Mouse (Mus musculus) lung, embryonic 16.5 days (tissue): Measurements from ENCODE around the gene Dip2a. TPM values are rescaled to one million over a fixed set of nuclear protein-coding genes. Genes with fewer than 3 reads are reported as not detected.

Experiments
- ATAC-seq: fragments of 200-750 bp; cut with Nextera tagmentation; 2 replicates; pipeline ENCODE4 v1.8.0; 2017; ENCODE audit warnings: low read depth, mild to moderate bottlenecking, moderate library complexity
- H3K27ac ChIP-seq: fragments of 300-500 bp; sonication (generic); 2 replicates; pipeline ENCODE4 v1.5.1; 2014; ENCODE audit warnings: mild to moderate bottlenecking, control low read depth, low read length
- H3K27me3 ChIP-seq: fragments of 300-500 bp; sonication (generic); 2 replicates; pipeline ENCODE4 v1.6.1; 2014; ENCODE audit warnings: low read depth, low read length, mixed read lengths; ENCODE audit not compliant: control insufficient read depth, insufficient read depth
- H3K36me3 ChIP-seq: fragments of 300-500 bp; sonication (generic); 2 replicates; pipeline ENCODE4 v1.6.1; 2014; ENCODE audit warnings: low read length; ENCODE audit not compliant: control insufficient read depth, insufficient read depth
- H3K4me1 ChIP-seq: fragments of 300-500 bp; sonication (generic); replicated peaks from 2 replicates; pipeline ENCODE4 v1.6.1; 2014; ENCODE audit warnings: low read length, mixed read lengths; ENCODE audit not compliant: control insufficient read depth, insufficient read depth
- H3K4me2 ChIP-seq: fragments of 300-500 bp; sonication (generic); 2 replicates; pipeline ENCODE4 v1.6.1; 2014; ENCODE audit warnings: low read depth, low read length, control low read depth
- H3K4me3 ChIP-seq: fragments of 300-500 bp; sonication (generic); 2 replicates; pipeline ENCODE4 v1.5.1; 2014; ENCODE audit warnings: mild to moderate bottlenecking, low read length, control low read depth
- H3K9ac ChIP-seq: fragments of 300-500 bp; sonication (generic); 2 replicates; pipeline ENCODE4 v1.6.1; 2014; ENCODE audit warnings: low read length, control low read depth
- H3K9me3 ChIP-seq: fragments of 300-500 bp; sonication (generic); 2 replicates; pipeline ENCODE4 v1.6.1; 2016; ENCODE audit warnings: low read length; ENCODE audit not compliant: control insufficient read depth
- WGBS: fragments of 180-500 bp; shearing (Covaris S2); extraction: QIAGEN DNeasy Blood & Tissue Kit; methylation state at CpG from one replicate; pipeline ENCODE4 v1.1.7; 2014; 5-methylcytosine and 5-hydroxymethylcytosine counted together
- polyA plus RNA-seq: library from polyadenylated mRNA; unstranded; fragments of >200 nt; fragmentation: Nextera tagmentation; extraction: Ambion mirVana; gene quantifications from 2 replicates; pipeline ENCODE4 v1.2.1, GENCODE M21; 2015

Dip2a gene
- polyA plus RNA-seq, 1 experiment from 2014 or later = 12.9 TPM

DNA sequence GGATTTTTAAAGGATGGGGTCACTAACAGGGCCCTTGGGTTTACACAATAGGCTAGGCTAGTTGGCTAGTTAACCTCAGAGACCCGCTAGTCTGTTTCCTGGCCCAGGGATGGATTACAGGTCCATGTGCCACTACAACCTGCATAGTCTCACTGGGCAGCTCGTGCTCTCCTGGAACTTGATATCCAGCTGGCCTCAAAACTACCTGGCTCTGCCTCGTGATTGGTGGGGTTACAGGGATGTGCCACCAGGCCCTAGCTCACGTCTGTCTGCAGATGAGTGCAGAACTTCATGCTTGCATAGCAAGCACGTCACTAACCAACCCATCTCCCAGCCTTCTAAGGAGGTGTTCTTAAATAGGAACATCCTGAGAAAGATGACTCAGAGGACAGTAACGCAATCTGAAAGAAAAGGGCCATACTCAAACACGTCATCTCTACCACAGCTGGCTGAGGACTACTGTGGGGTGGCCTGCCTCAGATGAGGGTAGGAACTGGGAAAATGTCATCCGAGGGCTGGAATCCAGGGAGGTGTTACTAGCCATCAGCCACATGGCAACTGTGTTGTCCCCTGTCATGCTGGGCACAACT is 12.3 kb upstream of the Dip2a start:
- no peak overlapping the region for H3K4me3 ChIP-seq
- ATAC-seq = no peak
- H3K9ac ChIP-seq = no peak overlapping the region
- peaks cover 31% of the 10 kb centered on the region for H3K36me3 ChIP-seq
- no peak overlapping the region for H3K4me2 ChIP-seq
- no peaks in the 10 kb centered on the region for H3K4me1 ChIP-seq
- no peak overlapping the region for H3K27ac ChIP-seq
- 85% methylated on average over 8 of the region's 8 CpGs for WGBS
- no peaks in the 10 kb centered on the region for H3K9me3 ChIP-seq
- no peaks in the 10 kb centered on the region for H3K27me3 ChIP-seq

DNA sequence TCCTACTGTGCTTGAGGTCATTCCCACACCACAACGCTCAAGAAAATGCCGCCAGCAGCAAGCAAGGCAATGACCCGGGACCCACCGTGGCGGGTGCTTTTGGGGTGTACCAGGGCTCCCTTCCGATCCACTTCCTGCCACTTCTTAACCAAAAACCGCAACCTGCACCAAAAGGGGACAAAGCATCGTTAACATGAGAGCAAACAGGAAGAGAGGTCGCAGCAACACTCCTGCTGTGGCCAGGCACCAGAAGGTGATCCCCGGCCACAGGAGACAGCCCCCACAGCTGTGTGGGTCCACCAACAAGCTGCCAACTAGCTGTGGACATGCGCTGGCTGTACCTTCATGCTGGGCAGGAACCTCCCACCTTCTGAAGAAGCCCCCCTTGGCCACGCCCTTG is 9.9 kb upstream of the Dip2a start:
- H3K9me3 ChIP-seq = no peaks in the 10 kb centered on the region

DNA sequence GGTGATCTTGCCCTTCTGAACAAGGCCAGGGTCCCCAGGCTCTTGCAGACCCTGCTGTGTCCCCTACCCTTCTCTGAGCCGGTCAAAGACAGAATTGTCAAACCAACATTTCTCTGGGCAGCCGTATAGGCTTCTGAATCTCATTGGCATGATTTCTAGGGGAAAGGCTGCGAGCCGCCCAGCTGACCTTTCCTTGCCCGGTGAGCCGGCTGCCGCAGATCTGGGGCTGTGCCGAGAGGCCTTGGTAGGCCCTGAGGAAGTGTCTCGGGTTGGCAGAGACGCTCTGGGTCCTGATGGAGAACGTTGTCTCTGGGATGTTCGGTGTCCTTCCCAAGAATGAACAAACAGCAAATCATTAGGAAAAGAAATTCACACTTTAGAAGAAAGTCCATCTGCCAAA is 8.9 kb upstream of the Dip2a start:
- WGBS = 94% methylated on average over 12 of the region's 12 CpGs
- no peak overlapping the region for H3K9ac ChIP-seq
- H3K27ac ChIP-seq = no peak overlapping the region
- no peaks in the 10 kb centered on the region for H3K4me1 ChIP-seq
- no peaks in the 10 kb centered on the region for H3K9me3 ChIP-seq
- H3K27me3 ChIP-seq = no peaks in the 10 kb centered on the region
- H3K4me3 ChIP-seq = no peak overlapping the region
- H3K4me2 ChIP-seq = no peak overlapping the region
- no peak for ATAC-seq
- H3K36me3 ChIP-seq = peaks cover 40% of the 10 kb centered on the region

More for the DNA sequence above, 9.9 kb upstream of the Dip2a start:
- no peak overlapping the region for H3K4me2 ChIP-seq
- H3K27ac ChIP-seq = no peak overlapping the region
- no peak for ATAC-seq
- no peaks in the 10 kb centered on the region for H3K27me3 ChIP-seq
- H3K9ac ChIP-seq = no peak overlapping the region
- 84% methylated on average over 12 of the region's 12 CpGs for WGBS
- peaks cover 40% of the 10 kb centered on the region for H3K36me3 ChIP-seq
- no peak overlapping the region for H3K4me3 ChIP-seq
- H3K4me1 ChIP-seq = no peaks in the 10 kb centered on the region

GRCm38 (mm10) chr10:76351953-76352352 is 6.9 kb upstream of the Dip2a start:
- Histone ChIP-seq H3K27ac (no peak overlapping the region), H3K4me1 (no peaks in the 10 kb centered on the region), H3K27me3 (no peaks in the 10 kb centered on the region), H3K4me2 (no peak overlapping the region), H3K4me3 (no peak overlapping the region), H3K9me3 (no peaks in the 10 kb centered on the region), H3K36me3 (peaks cover 38% of the 10 kb centered on the region), H3K9ac (no peak overlapping the region)
- WGBS = 73% methylated on average over 7 of the region's 7 CpGs
- ATAC-seq = no peak

GRCm38 (mm10) chr10:76346589-76346988 is 1.5 kb upstream of the Dip2a start:
- Histone ChIP-seq H3K27ac (no peak overlapping the region), H3K4me3 (peak overlapping the region; percentile 93), H3K9me3 (no peaks in the 10 kb centered on the region), H3K27me3 (no peaks in the 10 kb centered on the region), H3K4me2 (peak overlapping the region; percentile 69), H3K36me3 (peaks cover 6% of the 10 kb centered on the region), H3K4me1 (peaks cover 19% of the 10 kb centered on the region), H3K9ac (no peak overlapping the region)
- ATAC-seq = no peak
- WGBS = 5% methylated on average over 4 of the region's 4 CpGs

DNA sequence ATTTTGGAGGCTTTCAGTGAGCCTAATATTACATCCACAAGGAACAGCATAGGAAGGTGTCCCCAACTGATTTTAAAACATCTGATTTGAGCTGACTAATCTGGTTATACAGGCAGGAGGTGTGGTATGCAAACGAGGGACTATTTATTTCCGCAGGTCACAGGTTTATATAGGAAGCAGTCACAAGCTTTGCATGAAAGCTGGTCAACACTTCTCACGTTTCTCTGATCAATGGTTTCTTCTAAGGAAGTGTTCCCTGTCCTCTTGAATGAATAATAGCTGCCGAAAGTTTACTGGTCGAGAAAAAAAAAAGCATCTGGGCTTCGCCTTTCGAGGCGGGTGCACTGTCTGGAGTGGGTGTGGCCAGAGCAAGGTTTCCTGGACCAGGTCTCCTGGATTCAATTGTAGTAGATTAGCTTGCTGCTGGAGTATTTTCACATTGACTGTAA is 976 bp upstream of the Dip2a start:
- peak overlapping the region; percentile 93 for H3K4me3 ChIP-seq
- no peaks in the 10 kb centered on the region for H3K9me3 ChIP-seq
- no peaks in the 10 kb centered on the region for H3K27me3 ChIP-seq
- peak overlapping the region; percentile 69 for H3K4me2 ChIP-seq
- H3K9ac ChIP-seq = no peak overlapping the region
- peaks cover 19% of the 10 kb centered on the region for H3K4me1 ChIP-seq
- ATAC-seq = no peak
- WGBS = 12% methylated on average over 8 of the region's 8 CpGs
- H3K27ac ChIP-seq = no peak overlapping the region
- H3K36me3 ChIP-seq = peaks cover 3% of the 10 kb centered on the region; the same call in 1 of the 2 replicates

DNA sequence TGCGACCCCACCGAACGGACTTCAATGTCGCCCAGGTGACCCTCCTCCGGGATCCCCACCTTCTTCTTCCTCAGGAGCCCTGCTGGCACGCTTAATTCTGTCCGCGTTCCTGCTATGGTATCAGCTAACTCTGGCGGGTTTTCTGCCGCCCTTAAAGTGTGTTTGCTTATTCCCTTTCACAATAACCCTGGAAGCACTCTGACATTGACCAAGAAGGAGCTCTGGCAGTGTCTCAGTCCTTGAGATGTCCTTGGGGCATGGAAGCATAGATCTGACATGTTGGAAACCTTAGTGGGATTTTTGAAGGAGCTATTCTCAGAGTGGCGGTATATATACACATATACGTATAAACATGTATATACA is 430 bp upstream of the Dip2a start:
- whole genome bisulfite sequencing = 2% methylated on average over 12 of the region's 12 CpGs
- Histone ChIP-seq H3K4me2 (peak overlapping the region; percentile 69), H3K27ac (peak overlapping the region; percentile 59; the same call in 1 of the 2 replicates), H3K36me3 (peaks cover 3% of the 10 kb centered on the region; the same call in 1 of the 2 replicates), H3K9ac (peak overlapping the region; percentile 73), H3K9me3 (no peaks in the 10 kb centered on the region), H3K27me3 (no peaks in the 10 kb centered on the region), H3K4me3 (peak overlapping the region; percentile 93), H3K4me1 (peaks cover 19% of the 10 kb centered on the region)
- ATAC-seq = peak; percentile 51

GRCm38 (mm10) chr10:76334350-76334749 is 10.7 kb downstream of the Dip2a start:
- H3K9me3 ChIP-seq = no peaks in the 10 kb centered on the region
- WGBS = 51% methylated on average over 4 of the region's 4 CpGs
- H3K27me3 ChIP-seq = no peaks in the 10 kb centered on the region
- H3K4me3 ChIP-seq = no peak overlapping the region
- no peak for ATAC-seq
- no peak overlapping the region for H3K4me2 ChIP-seq
- no peak overlapping the region for H3K27ac ChIP-seq
- H3K9ac ChIP-seq = no peak overlapping the region
- H3K4me1 ChIP-seq = no peaks in the 10 kb centered on the region
- no peaks in the 10 kb centered on the region for H3K36me3 ChIP-seq

GRCm38 (mm10) chr10:76332040-76332439 is 13.1 kb downstream of the Dip2a start:
- H3K9ac ChIP-seq = no peak overlapping the region
- H3K27ac ChIP-seq = no peak overlapping the region
- H3K4me2 ChIP-seq = no peak overlapping the region
- H3K9me3 ChIP-seq = no peaks in the 10 kb centered on the region
- ATAC-seq = no peak
- 80% methylated on average over 2 of the region's 2 CpGs for WGBS
- no peaks in the 10 kb centered on the region for H3K27me3 ChIP-seq
- H3K4me3 ChIP-seq = no peak overlapping the region
- no peaks in the 10 kb centered on the region for H3K36me3 ChIP-seq
- no peaks in the 10 kb centered on the region for H3K4me1 ChIP-seq

- 72% methylated on average over 4 of the region's 4 CpGs for WGBS
- no peaks in the 10 kb centered on the region for H3K27me3 ChIP-seq
- H3K27ac ChIP-seq = no peak overlapping the region
- no peak overlapping the region for H3K4me3 ChIP-seq
- H3K4me2 ChIP-seq = no peak overlapping the region
- no peaks in the 10 kb centered on the region for H3K9me3 ChIP-seq
- H3K4me1 ChIP-seq = no peaks in the 10 kb centered on the region
- no peak overlapping the region for H3K9ac ChIP-seq
- ATAC-seq = no peak
- no peaks in the 10 kb centered on the region for H3K36me3 ChIP-seq
Observed at GRCm38 (mm10) chr10:76329093-76329492, 16.0 kb downstream of the Dip2a start.
